Mouse (Mus musculus): ENCODE data around the gene Pcx. TPM values are rescaled to one million over a fixed set of nuclear protein-coding genes. Genes with fewer than 3 reads are reported as not detected.

Gene Pcx
- total RNA-seq, 1 experiment from 2014 or later = 0.35 TPM

DNA sequence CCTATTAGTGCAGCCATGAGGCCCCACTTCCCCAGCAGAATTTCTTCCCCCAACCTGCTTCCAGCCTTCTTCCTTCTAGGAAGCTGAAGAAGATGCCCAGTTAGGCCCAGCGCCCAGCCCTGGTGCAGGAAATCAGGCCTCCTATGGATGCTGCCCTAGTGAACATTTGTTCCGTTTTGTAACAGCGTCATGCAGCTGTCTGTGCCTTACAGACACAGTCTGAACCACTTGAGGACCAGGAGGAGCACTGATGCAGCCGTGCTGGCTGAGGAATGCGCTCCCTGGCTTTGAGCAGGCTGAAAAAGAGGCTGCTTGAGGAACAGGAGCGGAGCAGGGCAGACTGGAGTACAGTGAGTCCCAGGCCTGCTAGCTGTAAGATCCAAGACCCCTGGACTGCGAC lies 15.6 kb upstream of the Pcx start:
- no peak for ATAC-seq (ENCODE audit: extremely low read depth, insufficient number of reproducible peaks, low FRiP score, poor library complexity, severe bottlenecking)

DNA sequence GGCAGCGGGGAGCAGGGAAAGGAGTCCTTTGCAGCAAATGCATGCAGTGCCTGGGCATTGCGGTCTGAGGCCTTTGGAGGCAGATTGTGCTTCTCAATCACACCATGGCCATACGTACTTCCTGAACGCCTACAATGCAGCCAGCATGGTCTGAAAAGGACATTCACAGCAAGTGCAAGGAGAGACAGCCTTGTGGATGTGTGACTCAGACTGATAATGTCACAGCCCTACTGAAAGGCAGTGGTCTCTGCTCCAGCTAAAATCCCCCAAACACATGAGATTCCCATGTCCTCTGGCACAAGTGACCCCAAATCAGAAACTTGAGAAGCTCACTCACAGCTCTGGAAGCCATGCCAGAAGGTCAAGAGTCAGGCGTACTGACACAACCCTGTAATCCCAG lies 14.5 kb upstream of the Pcx start:
- no peak for ATAC-seq (ENCODE audit: extremely low read depth, insufficient number of reproducible peaks, low FRiP score, poor library complexity, severe bottlenecking)

DNA sequence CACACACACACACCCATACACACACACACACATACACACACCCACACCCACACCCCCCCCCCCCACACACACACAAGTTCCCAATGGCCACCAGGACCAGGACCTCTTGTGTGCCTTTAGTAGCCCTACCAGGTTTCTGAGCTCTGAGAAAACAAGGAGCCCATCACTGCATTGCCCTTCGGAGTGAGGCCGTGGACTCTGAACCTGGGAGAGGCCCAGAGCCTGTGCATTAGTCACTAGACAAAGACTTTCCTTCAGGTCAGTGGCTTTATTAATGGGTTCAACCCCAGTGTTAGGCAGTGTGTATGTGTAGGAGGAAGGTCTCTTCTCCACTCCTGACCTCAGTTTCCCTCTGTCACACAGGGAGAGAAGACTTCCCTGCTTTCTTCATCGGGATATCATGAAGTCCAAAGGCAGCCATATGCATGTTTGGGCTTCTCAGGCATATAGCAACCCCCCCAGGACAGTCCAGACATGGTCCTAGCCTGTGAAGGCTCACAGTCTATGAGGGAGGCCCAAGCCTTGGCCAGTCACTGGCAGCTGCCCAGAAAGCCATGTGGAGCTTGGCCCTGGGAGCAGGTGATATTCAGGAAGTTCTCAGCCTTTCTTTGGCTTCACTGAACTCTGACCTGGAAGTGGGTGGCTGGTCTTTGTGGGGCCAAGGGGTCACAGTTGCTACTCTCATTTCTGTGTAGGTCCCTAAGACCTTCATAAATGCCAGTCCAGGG lies 13.6 kb upstream of the Pcx start:
- ATAC-seq (ENCODE audit: extremely low read depth, insufficient number of reproducible peaks, low FRiP score, poor library complexity, severe bottlenecking) = no peak

DNA sequence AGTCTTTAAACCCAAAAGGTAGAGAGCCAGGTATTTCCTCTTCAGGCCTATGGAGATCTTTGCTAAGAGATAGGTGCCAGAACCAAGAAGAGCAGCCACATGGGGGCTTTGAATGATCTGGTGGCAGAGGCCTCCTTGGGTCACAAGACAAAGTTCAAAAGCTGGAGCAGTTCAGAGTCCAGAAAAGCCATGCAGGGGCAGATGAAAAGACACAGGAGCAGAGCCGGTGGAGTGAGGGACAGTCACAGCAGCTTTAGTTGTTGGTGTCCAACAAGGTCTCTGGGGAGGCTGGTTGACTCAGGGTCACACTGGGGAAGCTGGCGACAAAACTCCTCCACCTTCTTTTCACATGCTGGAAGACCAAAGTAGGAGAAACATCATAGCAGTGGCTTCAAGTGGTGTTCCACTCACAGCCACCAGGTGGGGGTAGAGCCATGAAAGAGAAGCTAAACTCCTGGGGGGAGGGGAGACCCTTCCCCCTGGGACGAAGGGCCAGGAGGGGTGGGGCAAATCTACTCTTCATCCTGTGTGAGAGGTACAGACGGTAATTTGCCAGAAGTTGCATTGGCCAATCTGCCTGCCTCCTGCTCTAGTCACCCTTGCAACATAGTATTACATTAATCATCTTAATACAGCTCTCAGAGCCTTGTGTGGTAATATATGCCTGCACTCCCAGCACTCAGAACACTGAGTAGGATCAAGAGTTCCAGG lies 12.9 kb upstream of the Pcx start:
- ATAC-seq (ENCODE audit: extremely low read depth, insufficient number of reproducible peaks, low FRiP score, poor library complexity, severe bottlenecking) = 0 out of 2 replicates have a peak, but pooled peaks have one; percentile 27

DNA sequence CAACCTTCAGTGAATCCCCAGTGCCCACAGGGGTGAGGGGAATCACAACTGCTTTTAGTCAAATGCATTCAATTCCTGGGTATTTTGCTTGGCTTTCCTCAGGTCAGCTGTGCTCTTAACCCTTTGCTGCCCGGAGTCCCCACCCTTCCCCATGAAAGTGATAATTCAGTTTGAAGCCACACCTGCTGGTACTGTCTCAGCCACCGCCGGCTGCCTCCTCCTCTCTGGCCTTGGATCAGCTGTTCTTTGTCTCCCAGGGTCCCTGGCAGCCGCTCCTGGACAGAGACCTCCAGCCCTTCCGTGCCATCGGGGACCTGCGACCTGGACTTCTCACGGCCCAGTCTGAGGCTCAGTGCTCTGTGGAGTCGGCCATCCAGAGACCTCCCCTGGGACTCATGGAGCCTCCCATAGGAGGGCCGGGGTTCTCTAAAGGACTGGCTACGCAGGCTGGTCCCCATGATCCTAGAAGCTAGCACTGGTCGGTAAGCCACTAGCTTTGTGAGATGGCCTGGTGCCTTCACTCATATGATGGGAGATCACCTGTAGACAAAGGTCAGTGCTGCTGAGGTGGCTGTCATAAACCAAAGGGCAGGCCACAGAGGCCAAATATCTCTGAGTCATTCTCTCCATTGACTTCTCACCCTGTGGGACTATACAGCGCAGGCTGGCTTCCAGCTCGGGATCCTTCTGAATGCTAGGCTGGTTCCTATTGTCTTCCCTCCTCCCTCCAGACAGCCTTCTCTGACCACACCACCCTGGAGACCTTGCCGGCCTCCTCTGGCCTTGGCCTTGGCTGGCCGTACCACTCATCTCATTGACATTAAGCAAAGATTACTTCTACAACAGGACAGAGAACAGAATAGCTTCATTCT lies 12.0 kb upstream of the Pcx start, which contains the start of gene 2010003K11Rik:
Gene 2010003K11Rik (minus strand): TSS at position 522 of the 872 bp plus-strand sequence.
- no peak for ATAC-seq (ENCODE audit: extremely low read depth, insufficient number of reproducible peaks, low FRiP score, poor library complexity, severe bottlenecking)

DNA sequence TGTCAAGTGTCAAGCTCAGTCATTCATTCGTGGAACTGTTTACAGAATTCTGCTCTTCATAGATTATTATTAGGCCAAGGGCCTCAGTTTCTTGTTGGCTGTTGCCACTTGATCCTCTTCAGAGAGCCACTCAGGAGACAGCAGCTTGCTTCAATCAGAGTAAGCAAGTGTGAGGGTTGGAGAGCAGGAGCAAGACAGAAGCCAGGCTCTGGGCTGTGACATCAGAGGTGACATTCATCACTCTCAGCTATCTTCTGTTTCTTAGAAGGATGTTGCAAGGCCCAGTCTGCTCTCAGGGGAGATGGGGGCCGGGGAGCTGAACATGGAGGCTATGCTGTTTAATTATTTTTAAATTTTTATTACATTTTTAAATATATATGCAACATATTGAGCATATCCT lies 7.6 kb upstream of the Pcx start:
- no peak for ATAC-seq (ENCODE audit: extremely low read depth, insufficient number of reproducible peaks, low FRiP score, poor library complexity, severe bottlenecking)

DNA sequence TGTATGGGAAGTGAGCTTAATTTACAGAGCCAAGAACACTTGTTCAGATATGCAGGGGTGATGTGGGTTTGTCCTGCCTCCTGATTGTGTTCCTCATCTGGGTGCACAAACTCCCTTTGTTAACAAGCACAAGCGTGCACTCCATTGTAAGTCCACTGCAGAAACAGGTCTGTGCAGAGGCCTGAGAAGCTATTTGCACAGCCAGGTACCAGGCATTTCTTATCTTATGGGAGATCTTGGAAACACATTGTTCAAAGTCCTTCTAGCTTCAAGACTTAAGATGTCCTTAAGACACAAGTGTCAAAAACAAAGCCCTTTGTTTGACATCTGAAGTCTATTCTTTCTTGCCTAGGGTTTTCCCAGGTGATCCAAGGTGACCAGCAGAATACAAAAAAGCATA lies 5.4 kb upstream of the Pcx start:
- ATAC-seq (ENCODE audit: extremely low read depth, insufficient number of reproducible peaks, low FRiP score, poor library complexity, severe bottlenecking) = no peak

DNA sequence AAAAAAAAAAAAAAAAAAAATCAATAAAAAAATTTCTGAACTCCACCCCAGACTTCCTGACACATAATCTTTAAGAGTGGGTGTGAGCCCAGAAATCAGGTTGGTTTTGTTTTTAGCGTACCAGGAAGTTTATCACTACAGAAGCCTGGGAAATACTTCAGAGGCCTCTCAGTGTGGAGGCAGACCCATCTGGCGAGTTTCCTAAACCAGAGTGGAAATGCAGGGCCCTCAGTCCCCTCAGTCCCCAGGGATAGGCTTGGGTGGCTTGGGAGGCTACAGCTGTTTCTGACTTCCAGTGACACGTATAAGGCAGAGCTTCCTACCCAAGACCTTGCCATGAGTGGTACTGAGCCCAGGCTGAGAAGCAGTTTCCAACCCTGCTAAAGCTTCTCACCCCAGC lies 2.5 kb upstream of the Pcx start:
- ATAC-seq (ENCODE audit: extremely low read depth, insufficient number of reproducible peaks, low FRiP score, poor library complexity, severe bottlenecking) = no peak

DNA sequence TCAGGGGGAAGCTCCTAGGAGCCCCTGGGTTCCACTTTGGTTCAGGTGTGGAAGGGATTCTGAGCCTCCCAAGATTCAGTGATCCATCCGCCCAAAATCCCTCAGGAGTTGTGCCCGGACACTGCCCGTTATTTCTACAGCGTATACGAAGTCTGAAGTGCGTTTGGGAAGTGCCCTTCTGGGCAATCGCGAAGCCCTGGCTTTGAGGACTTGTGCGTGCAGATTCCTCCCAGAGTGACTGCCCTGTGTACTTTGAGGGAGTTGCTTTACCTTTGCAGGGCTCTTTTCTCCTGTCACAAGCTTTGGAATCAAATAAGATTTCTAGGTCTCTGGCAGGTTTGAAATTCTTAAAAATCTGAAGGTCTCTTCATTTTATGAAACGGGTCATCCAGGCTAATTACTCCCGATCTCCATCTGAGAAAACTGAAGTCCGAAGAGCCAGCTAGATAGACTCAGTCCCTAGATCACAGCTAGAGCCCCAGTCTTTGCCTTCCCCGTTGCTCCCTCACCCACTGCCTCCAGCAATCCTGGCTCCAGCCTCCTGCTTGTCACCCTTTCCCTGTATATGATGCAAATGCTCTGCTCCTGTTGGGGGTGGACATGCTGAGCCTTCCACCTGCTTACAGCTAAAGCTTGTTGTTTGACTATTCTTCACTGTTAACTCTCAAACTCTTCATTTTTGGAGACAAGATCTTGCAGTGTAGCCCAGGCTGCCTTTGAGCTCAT lies 1.0 kb downstream of the Pcx start:
- ATAC-seq (ENCODE audit: extremely low read depth, insufficient number of reproducible peaks, low FRiP score, poor library complexity, severe bottlenecking) = no peak

DNA sequence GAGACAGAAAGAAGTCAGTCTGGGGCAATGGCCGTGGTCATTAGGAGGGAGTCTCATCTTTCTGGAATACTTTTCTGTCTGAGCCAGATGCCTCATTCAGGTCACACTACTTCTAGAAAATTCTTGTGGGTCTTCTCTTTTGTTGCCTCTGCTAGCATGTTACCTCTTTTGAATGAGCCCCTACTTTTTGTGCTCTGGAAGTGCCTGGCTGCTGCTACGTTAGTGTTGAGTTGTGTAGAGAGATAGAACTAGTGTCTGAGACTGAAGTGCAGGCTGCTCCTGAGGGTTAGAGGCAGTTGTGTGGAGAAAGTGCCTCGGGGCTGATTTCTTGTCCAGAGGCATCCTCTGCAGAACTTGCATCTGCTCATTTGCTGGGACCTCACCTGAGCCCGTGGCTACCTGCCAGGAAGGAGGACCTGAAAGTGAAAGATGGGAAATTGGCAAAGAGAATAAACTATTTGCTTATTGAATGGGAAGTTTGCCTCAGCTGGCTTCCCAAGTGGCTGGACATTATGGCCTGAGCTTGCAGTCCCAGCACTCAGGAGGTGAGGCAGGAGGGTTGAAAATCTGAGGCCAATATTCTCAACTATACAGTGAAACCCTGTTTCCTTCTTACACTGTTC lies 3.1 kb downstream of the Pcx start:
- ATAC-seq (ENCODE audit: extremely low read depth, insufficient number of reproducible peaks, low FRiP score, poor library complexity, severe bottlenecking) = no peak

DNA sequence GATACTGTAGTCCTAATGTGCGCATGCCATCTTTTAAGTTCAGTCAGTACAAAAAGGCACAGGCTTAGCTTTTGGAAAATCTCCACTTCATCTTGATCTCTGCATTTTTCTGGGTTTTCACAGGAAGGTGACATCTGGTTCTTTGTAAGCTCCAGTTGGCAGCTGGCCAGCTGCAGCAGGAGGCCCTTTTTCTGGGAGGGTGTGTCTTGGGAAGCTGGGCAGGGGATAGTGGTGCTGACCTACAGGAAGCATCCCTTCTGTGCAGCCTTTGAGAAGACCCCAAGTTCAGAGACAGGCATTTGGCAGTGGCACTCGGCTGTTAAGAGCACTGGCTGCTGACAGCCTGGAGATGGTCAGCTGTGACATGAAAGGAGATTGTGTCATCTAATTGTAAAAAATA lies 5.5 kb downstream of the Pcx start:
- no peak for ATAC-seq (ENCODE audit: extremely low read depth, insufficient number of reproducible peaks, low FRiP score, poor library complexity, severe bottlenecking)

DNA sequence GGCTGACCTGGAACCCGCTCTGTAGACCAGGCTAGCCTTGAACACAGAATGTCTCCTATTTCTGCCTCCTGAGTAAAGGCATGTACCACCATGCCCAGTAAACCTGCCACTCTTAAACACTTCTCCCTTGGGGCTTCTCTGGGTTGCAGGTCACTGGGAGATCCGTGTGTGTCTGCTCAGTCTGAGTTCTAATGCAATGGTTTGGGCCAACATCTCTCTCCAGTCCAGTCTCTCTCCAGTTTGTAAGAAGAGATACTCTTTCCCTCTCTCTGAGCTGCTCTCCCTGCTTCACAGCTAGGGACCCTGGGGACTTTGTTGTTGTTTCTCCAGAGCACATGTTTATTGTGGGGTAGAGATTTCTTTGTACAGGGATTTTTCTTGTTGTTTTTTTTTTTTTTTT lies 6.0 kb downstream of the Pcx start:
- ATAC-seq (ENCODE audit: extremely low read depth, insufficient number of reproducible peaks, low FRiP score, poor library complexity, severe bottlenecking) = no peak

DNA sequence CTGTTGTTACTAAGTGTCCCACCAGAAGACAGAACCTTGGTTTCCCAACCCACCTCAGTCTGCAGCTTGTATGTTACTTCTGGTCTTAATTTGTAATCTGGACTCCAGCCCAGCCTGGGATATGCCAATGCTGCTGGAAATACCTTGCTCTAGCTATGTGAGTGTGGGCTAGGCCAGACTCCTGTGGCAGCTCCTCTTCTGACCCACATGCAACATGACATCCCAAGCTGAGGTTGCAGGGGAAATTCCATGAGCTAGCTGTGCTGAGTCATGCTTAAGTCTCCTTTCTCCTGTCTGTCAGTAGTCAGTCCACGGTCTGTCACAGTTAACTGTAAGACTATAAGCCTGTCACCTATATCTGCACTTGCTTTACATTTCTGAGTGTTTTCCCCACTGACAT lies 7.2 kb downstream of the Pcx start:
- ATAC-seq (ENCODE audit: extremely low read depth, insufficient number of reproducible peaks, low FRiP score, poor library complexity, severe bottlenecking) = no peak

DNA sequence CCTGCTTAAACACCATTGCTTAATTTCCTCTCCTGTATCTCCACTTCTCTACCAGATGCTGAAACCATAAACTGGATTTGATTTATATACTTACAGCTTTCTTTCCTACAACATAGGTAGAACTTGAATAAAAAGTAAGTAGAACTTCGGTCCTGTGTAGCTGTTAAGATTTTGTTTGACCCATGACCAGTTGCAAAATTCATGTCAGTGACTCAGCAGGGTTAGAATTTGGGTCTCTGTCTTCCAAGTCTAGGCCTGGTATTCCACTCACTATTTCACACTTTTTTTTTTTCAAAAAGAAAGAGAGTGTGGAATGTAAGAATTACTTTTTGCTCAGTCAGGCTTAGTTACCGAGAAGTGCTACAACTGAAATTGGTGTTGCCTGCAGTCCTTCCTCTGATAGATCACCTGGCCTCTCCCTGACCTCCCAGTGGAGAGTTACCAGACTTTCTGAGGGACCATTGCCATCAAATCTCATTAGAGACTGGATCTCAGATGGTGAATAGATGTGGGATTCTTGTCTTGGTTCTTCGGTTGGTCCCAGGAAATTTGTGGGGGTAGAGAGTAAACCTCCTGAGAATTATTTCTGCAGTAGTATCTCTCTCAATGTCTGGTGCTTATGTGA lies 11.3 kb downstream of the Pcx start:
- ATAC-seq (ENCODE audit: extremely low read depth, insufficient number of reproducible peaks, low FRiP score, poor library complexity, severe bottlenecking) = no peak

DNA sequence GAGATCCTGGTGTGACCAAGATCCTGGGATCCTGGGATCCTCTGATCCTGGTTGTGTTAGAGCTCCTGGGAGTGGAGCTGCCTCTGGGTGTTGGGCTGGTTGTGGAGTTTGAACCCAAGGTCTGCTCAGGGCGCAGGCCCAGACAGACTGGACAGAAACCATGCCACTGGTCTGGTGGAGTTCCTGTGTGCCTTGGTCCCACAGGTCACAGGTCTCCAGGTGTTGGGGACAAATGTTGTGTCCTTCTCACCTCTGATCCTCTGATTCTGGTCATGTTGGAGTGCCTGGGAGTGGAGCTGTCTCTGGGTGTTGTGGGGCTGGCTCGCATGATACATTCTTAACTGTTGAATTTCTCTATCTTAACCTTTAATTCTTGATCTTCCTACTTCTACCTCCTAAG lies 24.4 kb downstream of the Pcx start:
- no peak for ATAC-seq (ENCODE audit: extremely low read depth, insufficient number of reproducible peaks, low FRiP score, poor library complexity, severe bottlenecking)

DNA sequence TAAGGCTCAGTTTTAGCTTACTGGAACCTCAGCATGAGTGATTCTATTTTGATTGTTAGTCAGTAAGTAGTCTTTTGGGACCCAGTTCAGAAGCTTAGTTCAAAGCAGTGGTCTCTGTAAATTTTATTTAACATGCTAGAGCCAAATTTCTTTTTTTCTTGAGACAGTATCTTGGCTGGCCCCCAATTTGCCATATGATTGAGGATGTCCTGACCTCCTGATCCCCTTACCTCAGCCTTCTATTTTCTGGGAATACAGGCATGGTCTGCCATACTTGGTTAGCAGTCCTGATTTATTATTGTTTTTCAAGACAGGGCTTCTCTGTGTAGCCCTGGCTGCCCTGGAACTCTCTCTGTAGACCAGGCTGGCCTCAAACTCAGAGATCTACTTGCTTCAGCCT lies 25.6 kb downstream of the Pcx start:
- ATAC-seq (ENCODE audit: extremely low read depth, insufficient number of reproducible peaks, low FRiP score, poor library complexity, severe bottlenecking) = no peak

DNA sequence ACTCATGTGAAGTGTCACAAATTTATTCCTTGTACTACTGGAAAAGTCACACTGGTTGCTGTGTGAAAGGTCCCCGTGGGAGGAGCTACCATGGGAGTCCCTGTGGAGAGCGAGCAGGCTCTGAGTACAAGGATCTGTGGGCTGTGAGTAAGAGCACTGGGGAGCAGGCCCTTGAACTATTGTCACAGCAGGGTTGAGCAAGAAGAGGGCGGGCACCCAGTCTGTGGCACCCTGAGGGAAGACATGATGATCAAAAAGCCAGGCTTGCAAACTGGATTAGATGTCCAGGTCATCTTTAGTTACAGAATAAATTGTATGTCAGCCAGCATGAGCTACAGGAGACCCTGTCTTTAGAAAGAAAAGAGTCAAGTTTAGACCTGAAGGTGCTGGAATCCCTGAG lies 26.3 kb downstream of the Pcx start:
- ATAC-seq (ENCODE audit: extremely low read depth, insufficient number of reproducible peaks, low FRiP score, poor library complexity, severe bottlenecking) = no peak

DNA sequence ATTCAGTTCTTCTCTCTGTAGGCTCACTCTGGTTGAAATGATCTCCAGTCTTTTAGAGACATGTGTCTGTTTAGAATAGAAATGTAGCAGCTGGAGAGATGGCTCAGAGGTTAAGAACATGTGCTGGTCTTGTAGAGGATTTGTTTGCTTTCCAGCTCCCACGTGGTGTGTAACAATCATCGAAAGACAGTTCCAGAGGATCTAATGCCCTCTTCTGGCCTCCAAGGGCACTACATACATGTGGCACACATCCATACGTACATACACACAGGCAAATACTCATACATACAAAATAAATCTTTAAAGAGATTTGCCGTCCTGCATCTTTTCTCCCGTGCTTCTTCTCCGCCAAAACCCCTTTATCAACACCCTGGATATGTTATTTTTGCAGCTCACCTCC lies 30.0 kb downstream of the Pcx start:
- ATAC-seq (ENCODE audit: extremely low read depth, insufficient number of reproducible peaks, low FRiP score, poor library complexity, severe bottlenecking) = no peak

All from neutrophil, adult 5-6 weeks (primary cell).